Mouse (Mus musculus): ENCODE measurements around the gene Ttc30a2.
"Not testable (repeated sequence)": the region's sequence is repeated elsewhere in the genome, so short reads cannot be mapped to it uniquely, and the experiment has no call there.

Ttc30a2 gene

DNA sequence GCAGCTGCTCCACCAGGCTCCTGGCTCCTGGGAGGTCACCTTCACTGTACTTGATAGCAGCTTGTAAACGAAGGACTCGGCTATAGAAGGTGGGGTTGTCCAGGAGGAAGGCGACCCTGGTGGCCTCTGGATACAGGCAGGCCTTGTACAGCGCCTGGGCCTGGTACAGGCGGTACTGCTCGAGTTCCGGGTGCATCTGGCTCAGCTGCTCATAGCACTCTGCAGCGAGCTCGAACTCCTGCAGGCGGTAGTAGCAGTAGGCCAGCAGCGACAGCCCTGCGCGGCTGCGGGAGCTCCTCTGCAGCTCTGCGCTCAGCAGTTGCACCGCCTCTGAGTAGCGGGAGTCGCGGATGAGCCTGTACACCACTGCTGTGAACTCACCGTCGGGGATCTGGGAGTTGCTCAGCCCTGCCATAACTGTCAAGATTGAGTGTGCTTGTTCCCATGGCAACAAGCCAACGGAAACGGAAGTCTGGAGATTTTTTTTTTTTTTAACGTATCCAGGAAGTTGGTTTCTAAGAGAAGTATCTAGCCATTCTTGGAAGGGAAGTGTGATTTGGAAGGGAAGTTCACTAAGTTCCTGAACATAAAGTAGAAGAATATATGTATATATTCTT lies at the start of gene Ttc30a2:
Ttc30a2 (minus strand) TSS at position 419 of the 617 bp plus-strand sequence.
- not testable (repeated sequence) for DNase-seq (ENCODE audit: low spot score)

DNA sequence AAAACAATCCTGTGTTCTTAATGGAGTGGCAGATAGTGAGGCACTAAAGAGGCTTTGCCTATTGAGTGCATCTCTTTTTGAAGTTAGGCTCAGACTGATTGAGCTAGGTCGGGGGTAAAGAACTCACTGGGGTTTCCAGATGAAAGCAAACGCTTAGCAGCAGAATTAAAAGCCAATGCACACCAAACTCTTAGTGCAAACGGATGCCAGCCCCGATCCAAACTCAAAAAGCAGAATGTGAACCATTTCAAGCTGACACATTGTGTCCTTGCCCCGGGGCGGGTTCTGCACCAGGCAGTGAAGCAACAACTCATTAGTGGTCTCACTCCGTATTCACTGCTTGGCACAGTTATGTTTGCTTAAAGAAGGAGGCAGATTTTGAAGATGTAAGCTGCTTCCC lies 38.9 kb upstream of the Ttc30a2 start:
- DNase-seq (ENCODE audit: low spot score) = no peak

DNA sequence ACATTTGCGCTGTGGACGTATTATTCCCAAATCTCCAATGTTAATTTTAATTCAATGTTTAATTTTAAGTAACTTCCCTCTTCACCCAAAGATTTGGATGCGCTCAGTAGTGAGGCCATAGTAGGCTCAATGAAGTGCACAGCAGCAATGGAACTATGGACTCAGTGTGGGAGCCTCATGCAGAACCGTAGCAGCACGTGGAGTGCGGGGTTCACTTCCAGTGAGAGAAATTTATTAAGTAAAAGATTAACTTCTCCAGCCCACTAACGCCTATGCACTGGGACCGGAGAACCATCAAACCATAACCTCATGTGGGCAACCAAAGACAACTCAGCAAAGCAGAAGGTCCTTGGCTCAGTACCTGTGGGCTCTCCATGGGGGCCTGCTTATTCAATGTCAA lies 38.2 kb upstream of the Ttc30a2 start:
- DNase-seq (ENCODE audit: low spot score) = no peak

DNA sequence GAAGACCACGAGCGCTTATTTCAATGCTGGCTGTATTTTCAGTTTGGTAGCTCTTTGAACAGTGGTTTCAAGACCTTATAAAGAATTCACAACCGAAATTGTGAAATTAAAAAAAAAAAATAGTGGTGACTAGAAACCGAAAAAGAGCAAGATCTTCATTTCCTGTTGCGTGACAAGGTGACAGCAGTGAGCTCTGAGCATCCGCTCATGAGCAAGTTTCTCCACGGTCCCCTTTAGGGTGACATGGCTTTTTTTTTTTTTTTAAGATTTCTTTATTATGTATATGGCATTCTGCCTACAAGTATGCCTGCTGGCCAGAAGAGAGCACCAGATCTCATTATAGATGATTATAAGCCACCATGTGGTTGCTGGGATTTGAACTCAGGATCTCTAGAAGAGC lies 37.5 kb upstream of the Ttc30a2 start:
- DNase-seq (ENCODE audit: low spot score) = no peak

DNA sequence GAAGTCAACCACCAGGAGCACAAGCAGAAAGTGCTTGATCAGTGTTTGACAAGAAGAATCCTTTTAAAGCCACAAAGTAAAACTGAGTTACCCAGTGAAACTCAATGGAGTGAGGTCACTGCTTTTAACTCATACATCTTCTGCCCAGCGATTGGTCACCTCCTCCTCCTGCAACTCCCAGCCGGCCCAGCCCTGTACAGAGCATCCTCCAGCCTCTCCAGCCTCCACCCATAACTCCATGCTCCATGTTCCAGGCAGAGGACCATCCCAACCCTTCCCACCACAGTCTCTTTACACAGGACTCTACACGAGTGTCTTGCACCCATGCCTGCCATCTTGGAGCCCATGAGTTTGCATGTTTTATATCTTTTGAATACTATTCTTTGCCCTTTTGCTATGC lies 36.7 kb upstream of the Ttc30a2 start:
- no peak for DNase-seq (ENCODE audit: low spot score)

DNA sequence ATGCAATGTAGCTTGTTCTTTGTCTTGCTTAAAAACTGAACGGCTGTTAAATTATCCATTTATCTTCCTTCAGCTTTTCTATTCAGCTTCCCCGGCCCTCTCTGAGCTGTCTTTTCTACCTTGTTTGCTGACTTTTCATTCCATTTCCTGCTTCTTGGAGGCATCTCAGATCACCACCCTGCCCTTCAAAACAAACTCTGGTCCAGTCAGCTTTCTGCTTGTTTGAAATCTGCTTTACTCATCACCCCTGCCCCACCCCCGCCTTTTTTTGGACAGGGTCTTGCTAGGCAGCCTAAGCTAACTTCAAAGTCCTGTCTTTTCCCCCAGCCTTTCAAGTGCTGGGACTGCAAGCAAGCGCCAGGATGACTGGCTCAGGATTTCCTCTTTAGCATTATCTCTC lies 28.2 kb upstream of the Ttc30a2 start:
- DNase-seq (ENCODE audit: low spot score) = no peak

DNA sequence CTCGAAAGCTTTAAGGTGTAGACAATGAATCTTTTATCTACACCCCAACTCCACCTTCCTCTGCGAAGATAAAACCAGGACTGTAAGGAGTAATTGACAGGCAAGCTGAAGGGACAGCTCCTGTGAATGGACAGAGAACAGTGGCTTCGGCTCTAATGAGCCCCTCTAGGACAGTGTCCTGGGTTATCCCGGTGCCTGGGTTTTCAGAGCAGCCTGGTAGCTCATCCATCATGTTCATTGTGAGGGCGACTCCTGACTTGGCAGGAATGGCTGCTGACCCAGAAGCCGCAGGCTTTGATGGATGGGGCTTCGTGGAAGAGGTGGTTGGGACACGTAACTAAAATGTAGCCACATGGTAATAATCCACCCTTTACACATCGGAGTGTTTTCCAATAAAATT lies 24.9 kb upstream of the Ttc30a2 start:
- no peak for DNase-seq (ENCODE audit: low spot score)

DNA sequence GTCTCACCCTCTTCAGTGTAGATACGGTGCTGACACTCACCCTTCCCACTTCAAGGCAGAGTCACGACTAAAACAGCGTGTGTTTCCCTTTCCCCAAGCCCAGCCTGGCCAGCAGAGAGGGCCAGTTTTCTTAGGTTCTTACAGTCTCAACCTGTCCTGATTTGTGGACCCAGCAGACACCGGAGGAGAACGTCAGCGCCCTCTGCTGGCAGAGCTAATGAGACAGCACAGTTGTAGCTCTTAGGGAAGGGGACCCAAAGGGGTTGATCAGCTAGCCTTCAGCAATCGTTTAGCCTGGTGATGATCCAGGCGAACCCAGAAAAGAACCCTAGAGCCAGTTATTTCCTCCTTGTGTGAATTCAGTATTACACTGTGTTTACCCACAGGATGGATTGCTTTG lies 23.4 kb upstream of the Ttc30a2 start:
- DNase-seq (ENCODE audit: low spot score) = no peak

DNA sequence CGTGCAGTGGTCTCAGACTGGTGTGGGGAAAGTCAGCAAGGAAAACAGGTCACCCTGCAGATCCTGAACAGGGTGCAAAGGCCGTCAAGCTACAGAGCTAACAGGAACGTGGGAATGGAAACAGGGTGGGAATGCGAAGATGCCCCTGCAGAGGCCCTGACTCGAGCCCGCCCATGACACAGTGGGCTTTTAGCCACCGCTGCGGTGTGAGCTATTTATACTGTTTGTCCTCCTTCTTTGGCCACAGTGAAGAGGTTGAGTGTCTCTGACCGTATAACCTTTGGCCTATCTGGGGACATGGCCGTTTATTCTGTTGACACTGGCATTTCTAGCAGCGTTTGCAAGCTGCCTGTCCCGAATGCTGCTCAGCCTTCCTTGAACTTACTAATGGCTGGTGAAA lies 21.7 kb upstream of the Ttc30a2 start:
- DNase-seq (ENCODE audit: low spot score) = no peak

DNA sequence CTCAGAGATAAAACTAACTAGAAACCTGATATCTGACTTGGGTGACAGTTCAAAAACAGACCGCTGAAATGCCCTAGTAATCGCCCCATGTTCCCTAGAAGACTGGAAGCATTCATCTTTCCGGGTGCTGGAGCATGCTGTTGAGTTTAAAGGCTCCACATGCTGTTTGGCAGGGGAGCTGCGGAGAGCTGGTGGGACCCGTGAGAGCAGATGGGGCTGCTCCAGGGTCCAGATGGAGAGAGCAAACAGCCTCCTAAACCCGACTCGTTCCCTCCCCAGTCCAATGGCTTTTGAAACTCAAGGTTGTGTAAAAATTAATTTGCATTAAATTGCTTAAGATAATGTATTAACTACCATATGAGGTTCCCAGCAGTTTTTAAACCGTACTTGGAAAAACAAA lies 20.7 kb upstream of the Ttc30a2 start:
- DNase-seq (ENCODE audit: low spot score) = no peak

DNA sequence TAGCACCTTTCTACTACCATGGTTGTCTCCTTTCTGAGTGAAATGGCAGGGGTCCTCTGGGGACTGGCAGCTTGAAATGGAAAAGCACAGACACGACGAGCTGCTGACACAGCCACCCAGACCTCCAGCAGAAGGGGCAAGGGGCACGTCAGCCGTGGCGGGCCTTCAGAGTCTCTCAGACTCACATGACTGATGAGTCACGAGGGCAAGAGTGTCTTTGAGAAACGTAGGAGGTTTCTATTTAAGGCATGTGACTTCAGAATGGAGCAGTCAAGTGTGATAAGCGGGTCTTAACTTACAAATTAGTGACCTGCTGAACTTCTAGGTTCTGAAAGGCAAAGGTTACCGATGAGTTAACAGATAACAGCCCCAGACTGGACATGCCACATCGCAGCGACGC lies 19.8 kb upstream of the Ttc30a2 start:
- DNase-seq (ENCODE audit: low spot score) = no peak

DNA sequence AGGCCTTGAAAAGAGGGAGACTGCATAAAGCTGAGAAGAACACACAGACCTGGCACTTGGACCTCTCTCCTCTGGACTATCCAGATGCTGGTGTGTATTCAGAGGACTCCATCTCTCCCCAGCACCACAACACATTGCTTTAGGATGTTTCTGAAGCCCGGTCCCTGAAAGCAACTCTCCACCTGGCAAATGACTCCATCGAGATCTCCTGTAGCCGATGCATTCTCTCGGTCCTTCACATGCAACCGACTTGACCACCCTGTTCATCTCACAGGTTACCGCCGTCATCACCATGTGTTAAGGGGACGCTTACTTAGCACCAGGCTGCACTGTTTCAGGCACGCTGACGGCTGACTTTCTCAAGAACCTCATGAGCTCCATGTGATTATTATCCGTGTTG lies 16.9 kb upstream of the Ttc30a2 start:
- no peak for DNase-seq (ENCODE audit: low spot score)

DNA sequence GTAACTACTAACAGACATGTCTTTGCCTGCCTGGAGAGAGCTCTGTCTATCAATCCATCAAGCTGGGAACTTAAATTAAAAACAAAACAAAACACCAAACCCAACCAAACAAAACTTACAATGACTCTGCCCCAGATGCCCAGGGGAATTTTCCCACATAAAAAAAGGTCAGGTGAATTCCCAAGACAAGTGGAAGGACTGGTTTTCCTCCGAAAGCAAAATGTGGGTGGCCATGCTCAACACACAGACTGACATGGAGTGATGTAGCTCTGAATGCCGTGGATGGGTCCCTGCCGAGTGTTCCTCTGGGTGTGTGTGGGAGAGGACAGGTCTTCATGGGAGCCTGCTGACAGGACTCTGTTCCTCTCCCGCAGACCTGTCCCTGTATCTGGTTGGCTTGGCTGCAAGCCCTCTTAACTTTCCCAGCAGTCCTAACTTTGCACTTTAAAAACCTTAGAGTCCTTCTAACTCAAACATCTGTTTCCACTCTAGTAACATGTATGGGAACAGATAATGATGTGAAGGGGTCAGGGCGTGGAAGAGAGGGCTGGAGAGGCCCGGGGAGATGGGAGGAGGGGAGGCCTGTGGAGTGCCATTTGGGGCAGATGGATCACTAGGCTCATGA lies 13.7 kb upstream of the Ttc30a2 start:
- no peak for DNase-seq (ENCODE audit: low spot score)

DNA sequence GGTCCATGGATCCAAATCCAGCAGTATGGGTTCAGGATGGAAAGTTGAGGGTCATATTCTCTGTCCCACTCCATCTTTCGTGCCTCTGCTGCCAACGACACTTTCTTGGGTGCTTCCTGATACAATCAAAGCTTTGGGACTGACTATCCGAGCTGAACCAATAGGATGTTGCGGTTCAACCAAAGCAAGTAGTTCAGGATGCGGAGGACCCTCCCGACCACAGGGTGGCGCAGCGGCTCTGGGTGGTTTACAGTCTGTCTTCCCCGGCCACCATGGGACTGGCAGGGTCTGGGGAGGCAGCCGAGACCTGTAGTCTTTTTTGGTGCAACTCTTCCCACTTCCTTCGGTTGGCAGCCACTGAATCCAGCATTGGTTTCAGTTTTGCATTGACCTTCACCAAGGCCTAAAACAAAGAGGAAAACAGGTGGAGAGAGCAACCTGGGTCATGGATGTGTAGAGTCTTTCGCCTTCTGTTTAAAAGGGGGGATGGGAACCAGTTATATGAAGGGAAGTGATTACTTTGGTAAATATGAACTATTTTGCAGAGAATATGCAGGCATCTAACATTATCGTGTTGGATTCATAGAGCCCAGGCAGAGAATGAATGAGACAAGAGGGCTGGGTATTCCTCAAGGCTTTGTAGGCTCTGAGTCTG lies 13.0 kb upstream of the Ttc30a2 start:
- no peak for DNase-seq (ENCODE audit: low spot score)

DNA sequence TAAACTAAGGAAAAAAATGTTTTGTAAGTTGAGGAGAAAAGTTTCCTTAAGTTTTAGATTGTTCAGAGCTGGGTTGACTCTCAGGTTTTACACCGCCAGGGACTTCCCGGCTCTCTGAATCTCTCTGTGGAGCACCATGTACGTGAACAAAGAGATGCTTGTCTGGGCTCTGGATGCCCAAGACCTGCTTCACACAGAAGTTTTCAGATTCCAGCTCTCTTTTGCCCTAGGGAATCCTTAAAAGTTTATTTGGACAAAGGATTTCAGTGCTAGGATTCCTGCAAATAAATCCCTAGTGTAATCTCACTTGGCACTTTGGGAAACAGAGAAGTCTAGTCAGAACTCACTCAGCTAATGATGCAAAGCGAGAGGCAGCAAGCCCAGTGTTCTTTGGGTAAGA lies 11.7 kb upstream of the Ttc30a2 start:
- no peak for DNase-seq (ENCODE audit: low spot score)

DNA sequence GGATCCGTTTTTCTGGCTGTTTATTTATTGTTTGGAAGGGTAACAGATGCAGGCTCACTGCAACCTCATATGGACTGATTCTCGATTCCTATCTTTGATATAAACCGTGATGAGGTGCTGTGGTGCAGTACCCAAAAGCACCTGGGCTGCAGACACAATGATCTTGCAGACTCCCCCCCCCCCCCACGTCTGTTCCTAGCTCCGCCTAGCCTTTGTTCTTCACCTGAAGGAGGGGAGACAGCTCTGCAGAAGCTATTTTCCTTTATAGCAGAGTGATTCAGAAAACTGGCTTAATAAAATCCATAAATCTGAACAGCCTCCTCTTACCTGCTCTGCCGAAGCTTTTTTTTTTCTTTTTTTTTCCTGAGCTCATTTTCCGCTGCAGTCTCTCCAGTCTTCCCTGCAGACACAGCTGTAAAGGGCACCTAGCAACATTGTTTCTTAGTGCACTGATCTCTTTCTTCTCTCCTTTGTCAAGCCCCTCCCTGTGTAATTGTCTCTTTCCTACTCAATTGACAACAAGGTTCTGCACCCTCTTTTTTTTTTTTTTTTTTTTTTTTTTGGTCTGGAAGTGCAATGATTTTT lies 10.9 kb upstream of the Ttc30a2 start:
- no peak for DNase-seq (ENCODE audit: low spot score)

DNA sequence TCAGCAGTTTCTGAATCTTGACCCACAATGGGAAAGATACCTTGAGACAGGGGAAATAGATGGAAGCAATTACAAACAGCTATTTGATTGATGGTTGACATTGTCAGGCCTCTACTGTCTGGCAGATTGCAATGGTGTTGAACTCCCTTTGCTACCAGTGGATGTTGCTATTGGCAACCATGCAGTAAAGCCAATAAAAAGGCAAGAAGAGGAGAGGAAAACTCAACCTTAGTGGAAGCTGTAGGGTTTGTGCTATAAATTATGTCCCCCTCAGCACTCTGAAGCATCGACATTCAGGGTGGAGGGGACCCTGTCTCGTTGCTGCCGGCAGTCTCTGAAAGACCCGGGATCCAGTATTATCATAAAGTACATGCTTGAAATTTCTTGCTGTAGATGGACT lies 10.4 kb upstream of the Ttc30a2 start:
- DNase-seq (ENCODE audit: low spot score) = no peak

DNA sequence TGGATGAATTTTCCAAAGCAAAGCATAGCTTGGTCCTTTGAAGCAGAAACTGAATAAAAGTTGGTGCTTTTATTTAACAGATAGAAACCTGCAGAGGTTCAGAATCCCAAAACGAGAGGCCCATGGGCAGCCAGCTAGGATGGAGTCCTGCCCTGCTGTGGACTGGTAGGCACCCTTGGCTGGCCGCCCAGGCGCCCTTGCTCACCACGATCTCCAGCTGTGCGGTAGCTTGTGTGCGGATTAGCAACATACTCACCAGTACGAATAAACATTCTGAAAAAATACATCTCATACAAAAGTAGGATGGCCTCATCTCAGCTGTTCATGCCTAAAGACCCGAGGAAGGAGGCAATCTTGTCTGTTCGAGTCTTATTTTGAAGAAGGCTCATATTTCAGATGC lies 9.8 kb upstream of the Ttc30a2 start:
- DNase-seq (ENCODE audit: low spot score) = no peak

DNA sequence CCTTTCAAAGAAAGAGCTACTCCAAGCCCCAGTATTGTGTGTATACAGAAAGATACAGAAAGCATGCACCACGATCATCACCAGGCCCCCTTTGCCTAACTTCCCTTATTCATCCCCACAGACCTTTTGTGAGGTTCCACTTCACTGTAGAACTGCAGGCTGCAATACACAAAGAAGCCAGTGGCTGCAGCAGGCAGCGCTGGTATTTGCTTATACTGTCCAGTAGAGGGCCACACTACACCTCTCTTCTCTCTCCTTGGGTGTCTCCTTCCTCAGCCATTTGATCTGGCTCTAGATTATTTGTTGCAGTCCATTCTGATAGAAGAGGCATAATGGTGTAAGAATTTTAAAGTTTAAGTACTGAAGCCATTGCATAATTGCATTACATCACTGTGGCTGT lies 7.2 kb upstream of the Ttc30a2 start:
- no peak for DNase-seq (ENCODE audit: low spot score)

DNA sequence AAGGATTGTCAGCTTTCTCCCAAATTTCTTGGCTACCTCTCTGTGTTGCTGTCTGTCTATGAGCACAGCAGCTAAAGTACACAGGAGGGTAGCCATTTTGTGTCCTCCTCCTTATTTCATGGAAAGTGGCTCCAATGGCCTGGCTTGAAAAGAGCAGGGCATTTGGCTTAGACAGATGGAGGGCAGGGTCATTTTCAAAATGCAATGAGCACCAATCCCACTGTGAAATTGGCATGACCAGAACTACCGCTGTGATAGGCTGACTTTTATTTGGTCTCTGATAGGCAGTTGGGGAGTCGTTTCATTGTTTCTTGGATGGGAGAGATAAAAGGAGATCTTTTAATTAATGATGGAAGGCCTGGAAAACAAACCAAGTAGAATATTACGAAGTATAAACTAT lies 5.9 kb upstream of the Ttc30a2 start:
- no peak for DNase-seq (ENCODE audit: low spot score)

DNA sequence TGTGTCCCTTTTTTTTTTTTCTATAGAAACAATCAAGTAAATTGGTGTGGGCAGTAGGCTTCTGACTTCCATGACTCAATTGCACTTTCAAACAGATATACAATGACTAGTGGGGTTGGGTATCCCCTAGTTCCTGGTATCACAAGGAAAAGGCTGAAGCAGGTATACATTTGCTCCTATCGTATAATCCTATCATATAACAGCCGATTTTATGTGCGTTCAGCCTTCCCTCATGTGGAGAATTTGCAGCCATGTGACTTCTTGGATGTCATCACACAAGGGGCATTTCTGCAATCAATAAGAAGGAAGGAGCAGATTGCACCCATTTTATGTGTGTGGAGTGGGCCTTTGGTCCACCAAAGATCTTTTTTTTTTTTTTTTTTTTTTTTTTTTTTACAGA lies 5.1 kb upstream of the Ttc30a2 start:
- DNase-seq (ENCODE audit: low spot score) = no peak

DNA sequence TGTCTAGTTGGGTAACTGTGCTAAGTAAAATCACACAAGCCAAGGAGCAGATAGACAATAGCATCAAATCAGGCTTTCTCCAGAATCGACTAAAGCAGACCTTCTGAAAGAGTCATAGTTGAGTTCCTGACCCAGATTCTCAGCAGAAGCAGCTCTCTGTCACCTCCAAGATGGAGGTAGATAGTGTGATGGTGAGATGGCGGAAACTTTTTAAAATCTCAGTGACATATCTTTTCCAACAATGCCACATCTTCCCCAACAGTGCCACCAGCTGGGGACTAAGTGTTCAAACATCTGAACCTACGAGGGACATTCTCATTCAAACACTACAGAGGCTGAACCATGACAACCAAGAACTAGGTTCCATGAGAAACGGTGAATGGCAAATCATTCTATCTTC lies 4.7 kb upstream of the Ttc30a2 start:
- DNase-seq (ENCODE audit: low spot score) = no peak

DNA sequence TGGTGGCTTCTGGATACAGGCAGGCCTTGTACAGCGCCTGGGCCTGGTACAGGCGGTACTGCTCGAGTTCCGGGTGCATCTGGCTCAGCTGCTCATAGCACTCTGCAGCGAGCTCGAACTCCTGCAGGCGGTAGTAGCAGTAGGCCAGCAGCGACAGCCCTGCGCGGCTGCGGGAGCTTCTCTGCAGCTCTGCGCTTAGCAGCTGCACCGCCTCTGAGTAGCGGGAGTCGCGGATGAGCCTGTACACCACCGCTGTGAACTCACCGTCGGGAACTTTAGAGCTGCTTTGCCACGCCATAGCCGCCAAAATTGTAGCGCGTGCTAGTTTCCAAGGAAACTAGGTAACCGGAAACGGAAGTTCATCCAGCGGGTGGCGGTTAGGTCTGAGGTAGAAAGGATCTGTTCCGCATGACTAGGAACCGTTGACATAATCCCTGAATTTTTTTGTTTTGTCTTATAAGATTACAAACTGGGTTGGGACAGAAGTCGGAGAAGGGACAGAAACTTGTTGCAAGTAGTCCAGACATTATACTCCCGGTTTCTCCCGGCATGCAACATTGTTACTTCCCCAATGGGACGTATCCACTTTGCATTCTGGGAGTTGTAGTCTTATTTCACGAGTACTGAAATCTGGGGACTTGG lies 3.6 kb upstream of the Ttc30a2 start, which contains the start of gene Ttc30a1:
Ttc30a1 (minus strand) TSS at position 528 of the 642 bp plus-strand sequence.
- not testable (repeated sequence) for DNase-seq (ENCODE audit: low spot score)
